Mouse (Mus musculus) liver, adult (tissue): Measurements from ENCODE around the gene Cbfa2t2.

Experiments used
- GATA4 ChIP-seq: IDR thresholded peaks from 2 replicates; pipeline ENCODE4 v1.6.1; 2014; ENCODE audit warnings: mild to moderate bottlenecking, low read length; ENCODE audit not compliant: insufficient replicate concordance

The Cbfa2t2 gene

GRCm38 (mm10) chr2:154538710-154539109 is 102.4 kb downstream of the Cbfa2t2 start:
- no peak for TF ChIP-seq GATA4

GRCm38 (mm10) chr2:154539720-154540119 is 103.4 kb downstream of the Cbfa2t2 start:
- TF ChIP-seq GATA4, result no peak

- TF ChIP-seq GATA4, result no peak
Observed at GRCm38 (mm10) chr2:154541630-154542029, 105.3 kb downstream of the Cbfa2t2 start.

- no peak for TF ChIP-seq GATA4
Observed at GRCm38 (mm10) chr2:154543567-154544347, 107.5 kb downstream of the Cbfa2t2 start.

DNA sequence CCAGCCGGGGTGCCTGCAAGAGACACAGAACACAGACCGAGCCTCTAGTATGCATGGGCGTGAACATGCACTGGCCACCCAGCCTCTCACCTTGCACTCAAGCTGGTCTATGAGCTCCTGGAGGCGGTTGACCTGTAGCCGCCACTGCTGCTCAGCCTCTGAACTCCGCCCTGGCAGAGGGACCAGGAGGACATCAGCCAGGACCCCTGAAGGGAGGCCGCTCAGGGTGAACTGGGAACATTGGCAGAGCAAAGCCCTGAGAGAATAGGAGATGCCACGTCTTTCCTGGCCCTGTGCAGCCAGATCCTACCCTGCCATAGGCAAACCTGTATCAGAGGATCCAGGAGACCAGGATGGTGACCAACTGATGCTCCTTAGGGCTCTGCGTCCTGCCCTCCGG is 110.4 kb downstream of the Cbfa2t2 start, which contains the start of gene 1700003F12Rik:
Gene 1700003F12Rik, plus strand, starts transcription at position 375 of the 400 bp plus-strand sequence.
- TF ChIP-seq GATA4, result no peak

- no peak for TF ChIP-seq GATA4
Observed at GRCm38 (mm10) chr2:154548688-154549087, 112.4 kb downstream of the Cbfa2t2 start.

GRCm38 (mm10) chr2:154549127-154549885 is 113.0 kb downstream of the Cbfa2t2 start:
- TF ChIP-seq GATA4, result no peak

GRCm38 (mm10) chr2:154549886-154550189 is 113.6 kb downstream of the Cbfa2t2 start:
- no peak for TF ChIP-seq GATA4

GRCm38 (mm10) chr2:154550937-154551336 is 114.7 kb downstream of the Cbfa2t2 start:
- no peak for TF ChIP-seq GATA4

DNA sequence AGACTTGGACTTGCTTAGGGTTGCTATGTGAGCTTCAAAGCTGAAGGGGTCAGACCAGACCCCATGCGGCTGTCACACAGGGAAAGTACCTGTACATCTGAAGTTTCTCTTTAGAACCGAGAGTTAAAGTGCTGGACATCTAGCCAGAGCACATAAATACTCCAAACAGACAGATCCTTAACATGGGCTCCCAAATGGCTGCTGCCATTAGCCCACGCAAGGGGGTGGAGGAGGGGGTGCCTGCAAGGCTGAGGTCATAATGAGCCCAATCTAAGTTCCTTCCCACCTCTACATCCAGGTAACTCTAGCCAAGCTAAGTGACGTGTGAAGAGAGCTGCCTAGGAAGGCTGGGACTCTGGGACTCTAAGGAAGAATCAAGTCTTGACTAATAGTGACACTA is 115.2 kb downstream of the Cbfa2t2 start, which contains the start of gene Actl10:
Gene Actl10, plus strand, starts transcription at position 301 of the 400 bp plus-strand sequence.
- no peak for TF ChIP-seq GATA4

- no peak for TF ChIP-seq GATA4
Observed at GRCm38 (mm10) chr2:154551927-154552326, 115.6 kb downstream of the Cbfa2t2 start.

GRCm38 (mm10) chr2:154552424-154552907 is 116.2 kb downstream of the Cbfa2t2 start:
- TF ChIP-seq GATA4, result peak; percentile 54; the same call in 1 of the 2 replicates

GRCm38 (mm10) chr2:154555235-154555634 is 119.0 kb downstream of the Cbfa2t2 start:
- no peak for TF ChIP-seq GATA4

DNA sequence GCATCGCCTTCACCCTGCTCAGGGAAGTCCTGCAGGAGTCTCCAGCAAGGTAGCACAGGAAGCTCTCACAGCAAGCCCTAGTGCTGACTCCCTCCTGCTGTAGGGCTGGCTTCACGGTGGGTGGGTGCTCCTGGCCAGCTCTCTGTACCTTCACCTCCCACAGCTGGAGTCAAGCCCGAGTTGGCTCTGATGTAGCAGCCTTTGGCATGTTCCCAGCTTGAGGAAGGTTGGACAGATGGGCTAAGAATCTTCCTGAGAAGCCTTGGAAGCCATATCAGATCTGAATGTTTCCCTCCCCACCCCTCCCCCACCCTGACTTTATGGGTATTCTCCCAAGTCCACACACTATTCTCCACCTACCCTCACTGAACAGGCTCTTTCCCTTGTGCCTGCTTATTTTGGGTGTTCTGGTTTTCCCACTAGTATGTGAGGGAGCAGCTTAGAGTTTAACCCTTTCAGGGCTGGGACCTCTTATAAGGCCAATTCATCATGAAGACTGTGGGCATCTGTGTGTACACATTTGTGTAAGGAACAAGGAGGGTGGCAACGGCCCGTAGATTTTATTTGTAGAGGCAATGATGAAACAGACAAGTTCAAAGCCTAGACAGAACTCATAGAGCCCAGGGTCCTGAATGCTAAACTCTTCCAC is 121.0 kb downstream of the Cbfa2t2 start:
- TF ChIP-seq GATA4, result no peak

- no peak for TF ChIP-seq GATA4
Observed at GRCm38 (mm10) chr2:154558264-154559039, 122.2 kb downstream of the Cbfa2t2 start, which contains the start of gene Necab3. TSS of gene Necab3 (minus strand) at chr2:154558890.

GRCm38 (mm10) chr2:154563612-154564170 is 127.4 kb downstream of the Cbfa2t2 start:
- TF ChIP-seq GATA4, result no peak
